Mouse (Mus musculus): ENCODE data around the gene Lamp2. TPM values are rescaled to one million over a fixed set of nuclear protein-coding genes. Genes with fewer than 3 reads are reported as not detected.
"Not testable (repeated sequence)": the region's sequence is repeated elsewhere in the genome, so short reads cannot be mapped to it uniquely, and the experiment has no call there.

Lamp2 gene
- total RNA-seq (2021) = 10 to 100 TPM; 77.5 to 84.6 TPM
- long read RNA-seq, experiment 1, transcript Lamp2-202 (9 exons, 3,604 nt) = major isoform, 64 of 106 reads
- long read RNA-seq, experiment 1, transcript Lamp2-201 (9 exons, 1,769 nt) = minor isoform, 21 of 106 reads
- long read RNA-seq, experiment 1, partial matches to known transcripts = 2 of 106 reads
- long read RNA-seq, experiment 1, other reads (novel, unspliced or antisense) = 16 of 106 reads
- long read RNA-seq, experiment 2, transcript Lamp2-201 (9 exons, 1,769 nt) = minor isoform, 28 of 143 reads
- long read RNA-seq, experiment 2, transcript Lamp2-202 (9 exons, 3,604 nt) = major isoform, 94 of 143 reads
- long read RNA-seq, experiment 2, partial matches to known transcripts = 3 of 143 reads
- long read RNA-seq, experiment 2, other reads (novel, unspliced or antisense) = 14 of 143 reads

DNA sequence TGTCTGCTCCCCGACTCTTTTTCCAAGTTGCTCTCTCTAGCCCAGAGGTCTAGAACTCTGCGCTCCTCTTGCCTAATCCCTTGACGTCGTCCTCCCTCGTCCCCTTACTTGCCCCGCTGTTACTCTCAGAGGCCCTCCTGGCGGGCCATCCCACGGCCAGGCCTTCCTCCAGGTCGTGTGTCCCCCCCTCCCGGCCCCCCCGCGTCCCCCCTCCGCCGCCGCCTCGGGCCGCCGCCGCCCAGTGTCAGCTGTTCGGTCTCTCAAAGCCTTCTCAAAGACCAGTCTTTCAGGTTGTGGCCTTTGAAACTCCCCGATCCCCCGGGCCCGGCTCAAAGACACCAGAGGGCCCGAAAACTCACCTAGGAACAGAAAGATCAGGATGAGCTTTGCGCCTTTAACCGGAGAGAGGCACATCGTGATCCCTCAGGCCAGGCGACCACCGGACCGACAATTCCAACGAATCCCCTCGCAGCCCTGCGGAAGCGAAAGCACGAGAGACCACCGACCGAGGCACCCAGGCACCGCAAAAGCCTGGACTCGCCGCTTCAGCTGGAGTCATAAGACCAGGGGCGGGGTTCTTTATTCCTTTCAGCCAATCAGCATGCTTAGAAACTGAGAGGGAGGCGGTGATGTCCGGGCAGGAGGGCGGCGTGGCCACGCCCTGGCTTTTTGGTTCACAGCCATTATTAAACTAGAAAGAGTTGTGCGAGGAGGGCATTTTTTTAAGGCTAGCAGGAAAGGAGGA lies at the start of gene Lamp2:
TSS of gene Lamp2 (minus strand) at position 565 of the 745 bp plus-strand sequence.
- peak; percentile 78 for DNase-seq
- intact Hi-C loops (cut with DNase I; ENCODE audit: low total_unique reads) = no loop called here

DNA sequence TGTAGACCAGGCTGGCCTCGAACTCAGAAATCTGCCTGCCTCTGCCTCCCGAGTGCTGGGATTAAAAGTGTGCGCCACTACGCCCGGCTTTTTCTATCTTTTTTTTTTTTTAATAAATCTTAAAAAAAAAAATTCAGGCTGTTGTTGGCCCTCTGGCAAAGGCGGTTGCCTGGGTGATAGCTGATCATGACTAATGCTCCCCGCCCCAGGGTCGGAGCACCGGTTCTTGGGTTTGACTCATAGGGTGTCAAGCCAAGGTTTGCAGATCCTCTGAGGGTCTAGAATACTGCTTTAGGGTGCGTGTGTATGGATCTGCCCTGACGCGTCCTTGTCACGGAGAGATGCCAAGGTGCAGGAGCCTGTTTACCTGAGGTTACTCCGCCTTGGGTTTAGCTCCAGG lies 48.6 kb upstream of the Lamp2 start:
- no peak for DNase-seq
- intact Hi-C loops (cut with DNase I; ENCODE audit: low total_unique reads) = no loop called here

DNA sequence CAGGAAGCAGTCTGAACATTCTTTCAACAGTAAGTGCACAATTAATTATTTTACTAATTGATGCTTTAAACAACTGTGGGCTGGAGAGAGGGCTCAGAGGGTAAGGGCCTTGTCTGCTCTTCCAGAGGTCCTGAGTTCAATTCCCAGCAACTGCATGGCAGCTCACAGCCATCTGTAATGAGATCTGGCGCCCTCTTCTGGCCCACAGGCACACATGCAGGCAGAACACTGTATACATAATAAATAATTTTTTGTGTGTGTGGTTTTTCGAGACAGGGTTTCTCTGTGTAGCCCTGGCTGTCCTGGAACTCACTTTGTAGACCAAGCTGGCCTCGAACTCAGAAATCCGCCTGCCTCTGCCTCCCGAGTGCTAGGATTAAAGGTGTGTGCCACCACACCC lies 45.9 kb upstream of the Lamp2 start:
- intact Hi-C loops (cut with DNase I; ENCODE audit: low total_unique reads) = not testable (repeated sequence)

DNA sequence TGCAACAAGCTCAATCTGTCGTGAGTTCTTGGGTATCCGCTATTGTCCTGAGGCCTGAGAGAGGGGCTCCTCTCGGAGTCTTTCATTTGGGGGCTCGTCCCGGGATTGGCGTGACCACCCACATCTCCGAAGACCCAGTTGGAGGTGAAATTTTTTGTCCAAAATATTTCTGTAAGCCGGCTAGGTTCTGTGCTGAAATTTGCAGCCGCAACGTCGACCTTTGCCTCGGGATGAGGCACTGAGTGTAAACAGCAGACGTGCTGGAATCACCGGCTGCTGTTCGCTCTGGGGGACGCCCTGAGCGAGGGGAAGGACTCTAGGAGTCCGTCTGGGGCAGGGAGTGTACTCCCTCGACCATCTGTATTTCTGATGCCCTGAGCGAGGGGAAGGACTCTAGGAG lies 29.2 kb upstream of the Lamp2 start:
- intact Hi-C loops (cut with DNase I; ENCODE audit: low total_unique reads); DNase-seq: not testable (repeated sequence)

More for the DNA sequence above, 45.9 kb upstream of the Lamp2 start:
- DNase-seq = not testable (repeated sequence)

DNA sequence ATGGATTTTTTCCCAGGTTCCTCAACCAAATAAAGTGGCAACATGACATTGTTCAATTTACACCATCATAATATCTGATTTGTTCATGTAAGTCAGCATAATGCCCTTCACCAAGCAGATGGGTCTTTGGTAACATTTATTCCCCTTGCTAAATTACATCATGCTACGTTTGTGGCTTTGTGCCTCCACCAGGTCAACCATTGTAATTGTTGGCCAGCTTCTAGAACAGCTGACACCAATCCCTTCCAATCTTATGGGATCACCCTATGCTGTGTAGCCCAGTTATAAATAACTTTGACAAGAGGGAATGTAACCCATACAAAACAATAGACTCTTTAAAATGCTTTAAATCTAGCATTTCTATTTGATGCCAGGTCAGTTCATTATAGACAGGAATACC lies 22.3 kb upstream of the Lamp2 start:
- intact Hi-C loops (cut with DNase I; ENCODE audit: low total_unique reads) = no loop called here
- no peak for DNase-seq

DNA sequence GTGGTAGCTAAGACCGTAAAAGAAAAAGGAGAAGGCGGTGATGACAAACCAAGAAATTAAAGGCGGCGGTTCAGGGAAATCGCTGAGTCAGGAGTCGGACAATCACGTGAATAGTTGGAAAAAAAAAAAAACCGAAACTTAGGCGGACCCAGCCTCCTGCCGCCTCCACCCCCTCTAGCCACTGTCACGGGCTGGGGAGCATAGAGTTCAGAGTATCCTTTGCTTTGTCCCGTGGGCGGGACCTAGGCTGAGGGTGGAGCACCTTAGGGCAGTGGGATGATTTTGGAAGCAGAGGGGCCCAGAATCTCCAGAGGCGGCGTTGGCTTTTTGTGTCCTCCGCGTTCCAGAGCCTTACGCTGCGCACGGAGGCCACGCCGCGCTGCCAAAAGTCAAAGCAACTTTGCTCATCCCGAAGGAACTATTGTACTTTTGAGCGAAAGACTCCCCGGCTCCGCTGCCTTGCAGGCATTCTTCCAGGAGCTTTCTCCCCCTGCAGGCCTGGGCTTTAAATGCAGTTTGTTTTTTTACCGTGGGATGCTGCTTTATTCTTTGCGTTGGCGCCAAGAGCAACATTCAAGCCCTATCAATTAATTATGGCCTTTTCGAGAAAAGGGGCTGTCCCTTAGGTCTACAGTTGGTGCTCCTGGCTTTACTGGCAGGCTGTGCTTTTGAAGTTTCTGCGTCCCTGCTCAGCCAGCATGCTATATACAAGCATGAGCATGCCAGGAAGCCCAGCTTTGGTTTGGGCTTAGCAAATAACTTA lies 17.5 kb upstream of the Lamp2 start:
- intact Hi-C loops (cut with DNase I; ENCODE audit: low total_unique reads) = no loop called here
- DNase-seq = peak; percentile 69

DNA sequence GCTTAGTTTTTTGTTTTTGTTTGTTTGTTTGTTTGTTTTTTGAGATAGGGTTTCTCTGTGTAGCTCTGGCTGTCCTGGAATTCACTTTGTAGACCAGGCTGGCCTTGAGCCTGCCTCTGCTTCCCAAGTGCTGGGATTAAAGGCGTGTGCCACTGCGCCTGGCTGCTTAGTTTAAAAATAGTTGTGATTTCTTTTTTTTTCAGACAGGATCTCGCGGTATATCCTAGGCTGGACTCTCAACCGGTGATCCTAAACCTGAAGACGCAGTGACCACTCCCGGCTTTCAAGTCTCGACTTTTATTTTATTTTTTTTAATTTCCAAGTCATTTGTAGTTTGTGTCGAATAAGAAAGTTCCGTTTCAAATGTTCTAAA lies 16.9 kb upstream of the Lamp2 start:
- no peak for DNase-seq

DNA sequence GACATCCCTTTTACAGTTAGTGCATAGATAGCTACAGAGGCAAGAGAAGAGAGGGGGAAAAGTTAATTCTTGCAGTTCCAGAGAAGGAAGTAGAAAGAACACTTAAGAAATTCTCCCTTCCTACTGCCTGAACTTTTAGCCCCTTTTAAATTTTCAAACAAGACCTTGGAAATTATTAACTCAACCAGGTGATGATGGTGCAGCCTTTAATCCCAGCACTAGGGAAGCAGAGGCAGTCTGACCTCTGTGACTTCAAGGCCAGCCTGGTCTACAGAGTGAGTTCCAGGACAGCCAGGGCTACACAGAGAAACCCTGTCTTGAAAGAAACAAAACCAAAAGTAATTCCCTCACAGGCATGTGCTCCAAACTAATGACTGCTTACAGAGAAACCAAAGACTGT lies 10.0 kb upstream of the Lamp2 start:
- intact Hi-C loops (cut with DNase I; ENCODE audit: low total_unique reads) = no loop called here
- DNase-seq = no peak

More for the DNA sequence above, 16.9 kb upstream of the Lamp2 start:
- intact Hi-C loops (cut with DNase I; ENCODE audit: low total_unique reads) = no loop called here

DNA sequence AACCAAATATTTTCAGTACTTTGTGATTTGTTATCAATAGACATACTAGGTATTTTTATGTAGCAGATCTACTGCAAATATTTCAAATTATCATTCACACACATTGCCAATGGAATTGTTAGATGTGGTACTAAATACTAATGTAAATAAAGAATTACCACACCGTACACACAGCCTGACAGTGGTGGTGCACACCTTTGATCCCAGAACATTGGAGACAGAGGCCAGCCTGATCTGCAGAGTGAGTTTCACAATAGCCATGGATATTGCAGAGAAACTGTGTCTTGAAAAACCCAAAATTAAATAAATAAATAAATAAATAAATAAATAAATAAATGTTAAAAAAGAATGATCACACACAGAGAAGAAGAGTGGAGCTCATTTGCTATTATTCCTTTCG lies 6.9 kb upstream of the Lamp2 start:
- intact Hi-C loops (cut with DNase I; ENCODE audit: low total_unique reads) = no loop called here
- no peak for DNase-seq

DNA sequence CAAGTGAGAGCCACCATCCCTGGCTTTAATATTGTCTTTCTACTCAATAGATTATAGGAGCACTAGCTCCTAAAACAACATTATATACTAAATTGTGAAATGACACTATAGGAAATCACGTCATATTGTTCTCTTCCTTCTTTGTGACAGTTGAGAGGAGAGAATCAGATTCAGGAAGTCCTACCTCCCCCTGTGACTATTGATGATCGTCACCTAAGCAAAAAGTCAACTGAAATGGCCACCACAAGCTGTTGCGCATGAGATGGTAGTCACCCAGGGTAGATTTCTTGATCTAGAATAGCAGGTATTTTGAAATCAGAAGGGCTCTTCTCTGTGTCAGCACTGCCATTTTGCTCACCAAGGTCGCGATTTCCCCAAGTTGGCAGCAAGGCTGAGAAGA lies 5.8 kb upstream of the Lamp2 start:
- intact Hi-C loops (cut with DNase I; ENCODE audit: low total_unique reads) = no loop called here

DNA sequence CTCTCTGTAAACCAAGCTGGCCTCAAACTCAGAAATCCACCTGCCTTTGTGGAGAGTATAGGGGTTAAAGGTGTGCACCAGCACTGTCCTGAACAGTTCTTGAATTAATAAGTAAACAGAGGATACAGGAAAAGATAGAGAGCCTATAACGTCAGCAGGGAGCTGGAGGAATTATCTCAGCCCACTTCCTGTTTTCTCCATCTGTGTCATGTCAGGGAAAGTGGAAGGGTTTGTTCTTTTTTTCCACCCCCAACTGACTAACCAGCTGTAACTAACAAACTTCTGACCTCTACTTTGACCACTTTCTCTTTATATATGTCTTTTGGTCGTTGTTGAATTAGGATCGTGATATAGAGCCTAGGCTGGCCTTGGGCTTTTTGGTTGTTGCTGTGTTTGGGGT lies 4.6 kb upstream of the Lamp2 start:
- DNase-seq = no peak
- intact Hi-C loops (cut with DNase I; ENCODE audit: low total_unique reads) = no loop called here

More for the DNA sequence above, 5.8 kb upstream of the Lamp2 start:
- DNase-seq = no peak

DNA sequence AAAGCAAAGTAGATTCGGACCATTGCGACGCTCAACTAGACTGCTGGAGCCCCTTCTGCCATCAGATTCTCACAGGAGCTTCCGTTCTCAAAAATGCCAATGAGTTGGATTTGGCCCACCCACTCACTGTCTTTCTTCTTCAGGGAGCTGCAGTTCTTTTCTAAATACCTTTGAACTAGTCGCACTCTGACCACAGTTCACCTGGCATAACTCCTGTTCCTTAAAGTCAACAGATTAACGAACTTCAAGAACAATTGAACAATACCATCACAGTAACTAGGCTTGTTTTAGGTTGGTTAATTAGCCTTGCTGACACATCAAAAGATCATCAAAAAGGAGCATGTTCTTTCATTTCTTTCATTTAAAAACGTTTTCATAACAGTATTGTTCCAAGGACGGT lies 2.8 kb upstream of the Lamp2 start:
- DNase-seq = no peak
- intact Hi-C loops (cut with DNase I; ENCODE audit: low total_unique reads) = no loop called here

DNA sequence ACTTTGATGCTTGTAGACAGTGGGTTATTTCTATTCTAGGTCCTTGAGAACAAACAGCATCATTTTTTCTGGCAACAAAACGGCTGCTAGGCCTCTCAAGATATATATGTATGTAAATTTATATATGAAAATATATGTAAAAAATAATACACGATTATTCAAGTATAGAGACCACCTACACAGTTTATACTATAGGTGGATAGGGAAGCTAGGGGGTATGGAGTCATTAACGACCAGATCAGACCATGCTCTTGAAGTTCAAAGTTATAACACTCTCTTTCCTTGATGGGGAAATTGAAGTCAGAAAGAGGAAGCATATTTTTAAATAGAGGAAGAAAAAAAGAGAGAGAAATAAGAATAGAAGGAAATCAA lies 367 bp upstream of the Lamp2 start:
- DNase-seq = no peak
- intact Hi-C loops (cut with DNase I; ENCODE audit: low total_unique reads) = no loop called here

DNA sequence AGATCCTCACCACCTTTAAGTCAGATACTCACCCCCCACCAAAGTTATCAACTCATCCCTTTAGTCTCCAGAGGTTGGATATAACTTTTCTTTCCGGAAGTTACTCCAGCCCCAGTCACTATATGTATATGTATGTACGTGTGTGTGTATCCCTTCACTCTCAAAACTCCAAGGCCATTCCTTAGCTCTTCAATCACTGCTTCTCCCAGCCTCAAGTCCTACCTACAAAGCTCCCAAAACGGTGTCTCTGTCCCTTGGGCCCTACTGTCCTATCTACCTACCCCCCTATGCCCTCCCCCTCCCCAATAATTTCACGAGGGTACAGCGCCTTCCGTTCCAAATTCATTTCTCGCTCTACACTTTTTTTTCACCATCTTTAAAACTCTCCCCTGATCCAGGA lies 780 bp downstream of the Lamp2 start:
- intact Hi-C loops (cut with DNase I; ENCODE audit: low total_unique reads) = no loop called here
- DNase-seq = no peak

DNA sequence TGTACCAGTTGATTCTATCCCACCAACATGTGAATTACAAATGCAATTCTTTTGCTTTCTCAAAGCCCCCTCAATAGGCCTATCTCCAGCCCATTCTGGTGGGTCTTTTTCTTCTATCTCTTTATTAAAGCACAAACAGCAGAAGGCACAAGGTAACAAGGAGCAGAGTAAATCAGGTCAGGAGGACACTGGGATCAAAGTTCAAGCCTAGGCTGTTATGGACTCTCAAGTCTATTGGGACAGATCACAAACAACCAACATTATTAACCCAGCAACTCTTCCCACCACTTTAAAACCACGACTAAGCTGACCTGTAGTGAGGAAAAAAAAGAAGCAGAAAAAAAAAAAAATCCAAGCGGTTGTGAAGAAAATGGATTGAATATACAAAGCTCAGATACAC lies 1.4 kb downstream of the Lamp2 start:
- intact Hi-C loops (cut with DNase I; ENCODE audit: low total_unique reads) = no loop called here
- DNase-seq = no peak

DNA sequence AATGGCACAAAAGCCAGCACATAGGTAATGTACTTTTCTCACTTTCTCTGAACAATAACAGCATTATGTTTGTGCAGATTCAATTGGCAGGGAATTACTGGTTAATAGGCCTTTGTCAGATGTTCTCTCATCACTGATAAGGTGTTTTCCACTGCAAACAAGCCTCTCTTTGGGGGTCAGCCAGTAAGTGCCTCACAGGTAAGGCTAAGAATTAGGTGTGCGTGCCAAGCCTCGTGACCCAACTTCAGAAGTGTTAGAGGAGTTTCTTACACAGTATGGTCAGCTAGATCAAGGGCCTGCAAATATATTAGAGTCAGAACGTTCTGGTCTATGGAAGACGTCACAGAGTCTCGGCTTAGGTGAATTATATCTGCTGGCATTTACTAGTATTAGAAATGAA lies 2.3 kb downstream of the Lamp2 start:
- no peak for DNase-seq
- intact Hi-C loops (cut with DNase I; ENCODE audit: low total_unique reads) = no loop called here

DNA sequence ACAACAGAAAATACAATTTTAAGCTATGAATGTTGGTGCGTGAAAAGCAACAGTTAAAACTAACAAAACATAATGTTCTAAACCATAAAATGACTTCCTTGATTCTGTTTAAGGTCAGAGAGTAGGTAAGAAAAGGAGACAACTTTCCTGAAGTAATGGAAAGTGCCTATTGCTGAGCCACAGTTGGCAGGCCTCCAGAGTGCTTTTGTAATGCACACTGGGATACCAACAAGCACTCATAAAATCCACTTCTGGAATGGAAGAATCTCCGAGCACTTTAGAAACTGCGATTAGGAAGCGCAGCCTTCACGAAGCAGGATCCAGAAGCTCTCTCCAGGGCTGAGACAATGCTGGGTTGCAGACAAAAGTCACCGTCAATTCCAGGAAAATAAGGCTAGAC lies 5.8 kb downstream of the Lamp2 start:
- intact Hi-C loops (cut with DNase I; ENCODE audit: low total_unique reads) = no loop called here
- no peak for DNase-seq

DNA sequence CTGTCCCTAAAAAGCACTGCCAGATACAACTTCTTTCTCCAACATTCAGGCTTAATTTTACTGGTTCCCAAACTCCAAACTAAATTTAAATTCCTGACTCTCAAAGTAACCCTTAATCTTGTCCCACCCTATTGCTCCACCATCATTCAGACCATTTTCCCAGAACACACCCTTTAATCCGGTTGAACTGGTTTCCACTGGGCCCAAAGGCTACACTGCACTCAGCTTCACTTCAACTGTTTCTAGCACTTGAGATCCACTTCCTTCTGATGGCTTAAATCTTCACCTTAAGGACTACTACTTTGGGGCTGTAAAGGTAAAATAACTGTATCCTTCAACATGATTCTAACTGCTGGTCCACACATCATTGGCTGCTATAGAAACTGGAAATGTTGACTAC lies 10.5 kb downstream of the Lamp2 start:
- intact Hi-C loops (cut with DNase I; ENCODE audit: low total_unique reads) = loop anchor here (10.0 kb wide), 1 partner anchor 211 kb away; no protein-coding TSS in a partner anchor
- no peak for DNase-seq

DNA sequence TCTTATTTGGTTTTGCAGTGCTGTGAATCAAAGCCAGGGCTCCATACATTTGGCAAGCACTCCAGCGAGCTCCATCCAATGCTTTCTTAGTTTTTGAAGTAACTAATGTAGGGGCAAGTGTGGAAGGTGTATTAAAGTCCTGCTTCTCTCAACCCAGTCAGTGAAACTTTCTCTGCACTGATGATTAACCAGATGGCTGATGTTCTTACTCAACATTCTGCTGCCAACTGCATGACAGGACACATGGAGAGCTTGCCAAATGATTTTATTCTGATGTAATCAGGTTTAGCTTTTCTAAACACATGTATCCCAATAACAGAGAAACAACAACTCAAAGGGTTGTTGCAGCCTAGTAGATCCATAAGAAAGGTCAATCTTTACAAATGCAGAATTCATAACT lies 13.8 kb downstream of the Lamp2 start:
- intact Hi-C loops (cut with DNase I; ENCODE audit: low total_unique reads) = loop anchor here (10.0 kb wide), 1 partner anchor 208 kb away; no protein-coding TSS in a partner anchor
- no peak for DNase-seq

DNA sequence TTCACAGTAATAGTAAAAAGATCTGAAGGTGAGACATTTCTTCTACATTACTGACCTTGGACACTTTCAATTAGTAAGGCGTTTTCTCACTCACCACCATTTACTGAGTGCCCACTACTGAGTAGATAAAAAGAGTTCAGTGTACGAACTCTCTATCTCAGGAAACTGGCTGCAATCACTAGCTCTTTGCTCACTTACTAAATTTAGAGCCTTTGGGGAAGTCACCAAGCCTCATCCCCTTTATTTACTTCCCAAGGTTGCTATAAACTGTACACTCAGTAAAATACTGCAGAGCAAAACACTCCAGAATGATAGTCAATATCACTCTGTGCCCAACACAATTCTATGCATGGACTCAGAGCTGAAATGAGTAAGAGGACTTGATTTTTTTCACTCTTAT lies 16.6 kb downstream of the Lamp2 start:
- DNase-seq = no peak
- intact Hi-C loops (cut with DNase I; ENCODE audit: low total_unique reads) = loop anchor here (10.0 kb wide), 1 partner anchor 205 kb away; no protein-coding TSS in a partner anchor

Measured in gastrocnemius, postnatal 14 days (tissue).